Mouse (Mus musculus) midbrain, postnatal 0 days (tissue): Measurements from ENCODE around the gene Ift81. TPM values are rescaled to one million over a fixed set of nuclear protein-coding genes. Genes with fewer than 3 reads are reported as not detected.

Source experiments
- ATAC-seq: fragments of 200-750 bp; cut with Nextera tagmentation; 2 replicates; pipeline ENCODE4 v1.8.0; 2017; ENCODE audit warnings: moderate number of reproducible peaks, mild to moderate bottlenecking, moderate TSS enrichment, moderate library complexity; ENCODE audit not compliant: low FRiP score
- DNase-seq: peaks from one replicate; pipeline ENCODE4 v3.0.0-alpha.2; 2015; ENCODE audit warnings: low spot score
- H3K27ac ChIP-seq: fragments of 300-500 bp; sonication (generic); 2 replicates; pipeline ENCODE4 v1.5.1; 2014; ENCODE audit warnings: low read depth, mild to moderate bottlenecking, low read length, mixed read lengths
- H3K27me3 ChIP-seq: fragments of 300-500 bp; sonication (generic); 2 replicates; pipeline ENCODE4 v1.6.1; 2014; ENCODE audit warnings: low read length, control low read depth, mixed read lengths; ENCODE audit not compliant: insufficient read depth
- H3K36me3 ChIP-seq: fragments of 300-500 bp; sonication (generic); 2 replicates; pipeline ENCODE4 v1.6.1; 2014; ENCODE audit warnings: low read length, control low read depth, mixed read lengths; ENCODE audit not compliant: insufficient read depth
- H3K4me1 ChIP-seq: fragments of 300-500 bp; sonication (generic); 2 replicates; pipeline ENCODE4 v1.6.1; 2014; ENCODE audit warnings: mild to moderate bottlenecking, control low read depth, antibody characterized with exemption, low read length, mixed read lengths; ENCODE audit not compliant: insufficient read depth
- H3K4me2 ChIP-seq: fragments of 300-500 bp; sonication (generic); 2 replicates; pipeline ENCODE4 v1.6.1; 2014; ENCODE audit warnings: low read depth, mild to moderate bottlenecking, low read length, mixed read lengths; ENCODE audit not compliant: poor library complexity, severe bottlenecking
- H3K4me3 ChIP-seq: fragments of 300-500 bp; sonication (generic); 2 replicates; pipeline ENCODE4 v1.5.1; 2014; ENCODE audit warnings: low read depth, mild to moderate bottlenecking, low read length, moderate library complexity
- H3K9ac ChIP-seq: fragments of 300-500 bp; sonication (generic); replicated peaks from 2 replicates; pipeline ENCODE4 v1.6.1; 2014; ENCODE audit warnings: mild to moderate bottlenecking, low read length, moderate library complexity, mixed read lengths; ENCODE audit not compliant: poor library complexity, severe bottlenecking
- H3K9me3 ChIP-seq: fragments of 300-500 bp; sonication (generic); 2 replicates; pipeline ENCODE4 v1.6.1; 2016; ENCODE audit warnings: low read length, control low read depth
- CTCF ChIP-seq: IDR thresholded peaks from 2 replicates; pipeline ENCODE4 v1.5.1; 2016; ENCODE audit warnings: antibody characterized with exemption, mild to moderate bottlenecking
- WGBS: fragments of 180-500 bp; shearing (Covaris S2); extraction: QIAGEN DNeasy Blood & Tissue Kit; methylation state at CpG from one replicate; pipeline ENCODE4 v1.1.7; 2014; 5-methylcytosine and 5-hydroxymethylcytosine counted together
- polyA plus RNA-seq: library from polyadenylated mRNA; unstranded; fragments of >200 nt; fragmentation: Nextera tagmentation; extraction: Ambion mirVana; gene quantifications from 2 replicates; pipeline ENCODE4 v1.2.1, GENCODE M21; 2015
- total RNA-seq: library from RNA; depleted of rRNA; stranded (reverse); fragments of >200 nt; gene quantifications from 2 replicates; pipeline ENCODE4 v1.2.3, GENCODE M21; 2014

Gene Ift81
- total and polyA plus RNA-seq, 2 experiments from 2014 or later, result 35.1 to 71.9 TPM

GRCm38 (mm10) chr5:122524244-122524643, 90.1 kb downstream of the Ift81 start:
- Histone ChIP-seq H3K27ac (no peak overlapping the region), H3K9ac (no peak overlapping the region), H3K36me3 (no peaks in the 10 kb centered on the region), H3K9me3 (no peaks in the 10 kb centered on the region), H3K4me1 (no peaks in the 10 kb centered on the region), H3K4me3 (no peak overlapping the region), H3K4me2 (no peak overlapping the region), H3K27me3 (no peaks in the 10 kb centered on the region)
- ATAC-seq, result no peak
- TF ChIP-seq CTCF, result no peak
- DNase-seq, result no peak
- WGBS, result 23% methylated on average over 3 of the region's 3 CpGs

- ATAC-seq, result no peak
- no peak overlapping the region for H3K4me2 ChIP-seq
- whole genome bisulfite sequencing, result 32% methylated on average over 3 of the region's 3 CpGs
- DNase-seq, result no peak
- no peak overlapping the region for H3K4me3 ChIP-seq
- H3K9ac ChIP-seq, result no peak overlapping the region
- no peaks in the 10 kb centered on the region for H3K4me1 ChIP-seq
- no peaks in the 10 kb centered on the region for H3K36me3 ChIP-seq
- no peak for TF ChIP-seq CTCF
- no peaks in the 10 kb centered on the region for H3K9me3 ChIP-seq
- no peak overlapping the region for H3K27ac ChIP-seq
- H3K27me3 ChIP-seq, result no peaks in the 10 kb centered on the region
These were observed 93.2 kb downstream of the Ift81 start for GRCm38 (mm10) chr5:122521130-122521473.

DNA sequence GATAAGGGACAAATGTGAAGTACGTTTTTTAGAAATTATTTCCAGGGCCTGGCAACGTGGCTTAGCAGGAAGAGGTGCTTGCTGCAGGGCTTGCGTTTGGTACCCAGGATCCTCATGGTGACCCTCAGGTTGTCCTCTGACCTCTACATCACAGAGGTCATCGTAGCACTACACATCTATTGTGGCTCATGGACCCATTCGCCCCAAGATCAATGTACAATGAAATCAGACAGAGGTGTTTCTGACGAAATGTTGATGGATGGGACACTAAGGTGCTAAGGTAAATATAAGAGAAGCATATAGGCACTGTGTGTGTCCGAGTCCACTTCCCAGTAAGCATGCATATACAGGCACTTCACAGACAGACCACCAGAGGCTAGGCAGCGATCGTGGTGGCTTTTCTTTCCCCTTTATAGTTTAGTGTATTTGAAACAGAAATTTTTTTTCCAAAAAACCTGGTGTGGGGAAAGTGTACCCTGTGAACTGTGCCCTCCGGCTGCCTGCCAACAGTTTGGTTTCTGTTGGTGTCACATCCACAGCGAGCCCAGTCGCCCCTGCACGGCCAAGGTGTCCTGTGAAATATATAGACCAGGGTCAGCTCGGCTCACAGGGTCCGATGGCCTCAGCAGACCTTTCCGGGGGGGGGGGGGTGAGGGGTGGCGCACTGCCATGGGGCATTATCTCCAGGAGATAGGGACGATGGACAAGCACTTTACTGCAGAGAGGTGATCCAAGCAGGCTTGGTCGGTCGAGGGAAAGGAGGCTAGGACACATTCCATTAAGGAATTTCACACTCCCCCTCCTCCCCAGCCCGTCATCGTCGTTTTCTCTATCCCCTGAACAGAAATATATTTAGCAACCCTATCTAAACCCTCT, 93.8 kb downstream of the Ift81 start:
- ATAC-seq (no peak), DNase-seq (no peak)
- Histone ChIP-seq H3K36me3 (no peaks in the 10 kb centered on the region), H3K4me1 (no peaks in the 10 kb centered on the region), H3K27me3 (no peaks in the 10 kb centered on the region), H3K9ac (no peak overlapping the region), H3K4me2 (no peak overlapping the region), H3K27ac (no peak overlapping the region), H3K9me3 (no peaks in the 10 kb centered on the region), H3K4me3 (no peak overlapping the region)
- no peak for TF ChIP-seq CTCF
- 67% methylated on average over 23 of the region's 23 CpGs for WGBS

DNA sequence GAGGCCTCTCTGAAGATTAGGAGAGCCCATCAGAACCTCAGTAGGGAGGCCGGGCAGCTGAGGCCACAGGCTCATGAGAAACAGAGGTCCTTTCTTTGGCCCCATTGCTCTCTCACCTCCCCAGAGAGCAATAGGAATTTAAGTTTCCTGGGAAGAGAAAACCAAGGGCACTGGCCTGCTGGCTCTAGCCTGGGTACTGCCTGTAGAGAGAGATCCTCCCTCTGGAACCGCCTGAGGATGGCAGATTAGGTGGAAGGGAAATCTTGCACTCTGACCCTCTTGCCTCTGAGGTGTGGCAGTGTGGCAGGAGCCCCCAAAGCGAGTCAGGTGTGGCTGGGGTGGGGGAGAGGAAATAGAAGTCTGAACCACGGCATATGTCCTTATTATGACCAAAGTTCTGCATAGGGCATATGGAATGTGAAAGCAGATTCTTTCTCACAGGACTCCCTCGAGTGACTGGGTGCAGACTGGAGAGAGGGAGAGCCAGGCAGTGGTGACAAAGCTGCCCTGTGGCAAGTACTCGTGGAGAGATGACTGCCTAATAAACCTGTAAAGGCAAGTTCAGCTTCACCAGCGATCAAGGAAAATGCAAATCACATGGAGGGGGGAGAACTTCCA, 95.2 kb downstream of the Ift81 start:
- Histone ChIP-seq H3K4me1 (0 out of 2 replicates have a peak, but pooled peaks cover 2% of the 10 kb centered on the region), H3K9ac (no peak overlapping the region), H3K27ac (no peak overlapping the region), H3K4me2 (no peak overlapping the region), H3K36me3 (no peaks in the 10 kb centered on the region), H3K9me3 (no peaks in the 10 kb centered on the region), H3K27me3 (no peaks in the 10 kb centered on the region), H3K4me3 (no peak overlapping the region)
- WGBS, result 58% methylated on average over 7 of the region's 7 CpGs
- TF ChIP-seq CTCF, result no peak
- ATAC-seq (no peak), DNase-seq (no peak)

DNA sequence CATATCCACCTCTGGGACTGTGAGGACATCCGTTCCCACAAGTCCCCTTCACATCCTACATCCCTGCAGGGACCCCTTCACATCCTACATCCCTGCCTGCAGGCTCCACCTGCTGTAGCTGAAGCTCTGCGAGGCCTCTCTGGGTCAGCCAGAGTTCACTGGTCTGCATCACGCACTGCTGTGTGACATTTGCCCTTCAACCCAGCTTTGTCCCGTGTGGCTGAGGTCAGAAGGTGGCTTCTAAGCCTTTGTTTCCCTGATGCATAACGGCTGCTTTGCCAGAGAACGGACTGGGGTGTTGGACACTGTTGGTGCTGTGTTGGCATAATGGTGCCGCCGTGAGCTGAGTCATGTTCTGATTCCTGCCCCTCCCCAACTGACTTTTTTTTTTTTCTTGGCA, 96.1 kb downstream of the Ift81 start:
- Histone ChIP-seq H3K9me3 (no peaks in the 10 kb centered on the region), H3K4me1 (0 out of 2 replicates have a peak, but pooled peaks cover 5% of the 10 kb centered on the region), H3K4me3 (no peak overlapping the region), H3K27me3 (no peaks in the 10 kb centered on the region), H3K9ac (no peak overlapping the region), H3K4me2 (no peak overlapping the region), H3K36me3 (no peaks in the 10 kb centered on the region), H3K27ac (no peak overlapping the region)
- ATAC-seq (no peak), DNase-seq (no peak)
- TF ChIP-seq CTCF, result no peak
- WGBS, result 30% methylated on average over 8 of the region's 8 CpGs

DNA sequence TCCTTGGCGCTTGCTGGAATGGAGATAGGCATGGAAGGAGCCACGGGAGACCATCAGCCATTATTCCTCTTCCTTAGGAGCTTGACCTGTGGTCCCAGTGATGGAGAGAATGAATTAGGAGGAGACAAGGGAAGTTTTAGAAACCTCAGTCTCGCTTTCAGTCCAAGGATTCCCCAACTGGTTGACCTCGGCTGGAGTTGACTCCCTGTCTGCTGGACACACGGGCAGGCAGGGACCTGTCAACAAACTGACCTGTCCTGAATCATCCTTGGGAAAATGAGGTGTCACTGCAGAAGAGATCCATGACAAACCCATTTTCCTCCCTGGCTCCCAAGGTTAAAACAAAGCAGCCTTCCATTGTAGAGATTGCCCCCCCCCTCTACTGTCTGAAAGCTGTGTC, 97.4 kb downstream of the Ift81 start:
- ATAC-seq, result no peak

More for the DNA sequence above, 97.4 kb downstream of the Ift81 start:
- Histone ChIP-seq H3K9me3 (no peaks in the 10 kb centered on the region), H3K36me3 (no peaks in the 10 kb centered on the region), H3K4me3 (no peak overlapping the region), H3K27ac (no peak overlapping the region), H3K4me1 (0 out of 2 replicates have a peak, but pooled peaks cover 5% of the 10 kb centered on the region), H3K27me3 (no peaks in the 10 kb centered on the region), H3K4me2 (no peak overlapping the region), H3K9ac (no peak overlapping the region)
- WGBS, result 89% methylated on average over 5 of the region's 5 CpGs
- DNase-seq, result no peak
- TF ChIP-seq CTCF, result no peak
